Mouse (Mus musculus): ENCODE measurements around the gene Tll2.

The Tll2 gene

GRCm38 (mm10) chr19:41088491-41088890, 118.1 kb downstream of the Tll2 start:
- DNase-seq (ENCODE audit: low read depth, low spot score) = no peak

GRCm38 (mm10) chr19:41087901-41088300, 118.7 kb downstream of the Tll2 start:
- no peak for DNase-seq (ENCODE audit: low read depth, low spot score)

DNA sequence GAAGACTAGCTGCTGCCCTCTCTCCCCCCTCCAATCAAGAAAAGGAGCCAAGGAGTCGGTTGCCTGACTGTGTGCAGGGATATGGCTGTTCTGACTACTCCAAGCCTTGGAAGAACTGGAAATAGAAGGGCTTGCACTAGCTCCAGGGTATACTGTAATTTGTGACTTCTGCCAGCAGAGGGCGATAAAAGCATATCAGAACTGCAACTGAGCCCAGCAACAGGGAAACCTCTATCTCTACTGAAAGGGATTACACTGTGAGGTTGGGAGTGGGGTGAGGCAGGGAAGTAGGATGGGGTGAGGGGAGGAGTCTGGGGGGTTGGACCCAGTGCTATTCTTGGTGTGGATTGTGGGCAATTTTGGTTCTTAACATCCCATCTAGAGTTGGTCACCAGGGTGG, 119.9 kb downstream of the Tll2 start:
- peak; percentile 76 for DNase-seq (ENCODE audit: low read depth, low spot score)

DNA sequence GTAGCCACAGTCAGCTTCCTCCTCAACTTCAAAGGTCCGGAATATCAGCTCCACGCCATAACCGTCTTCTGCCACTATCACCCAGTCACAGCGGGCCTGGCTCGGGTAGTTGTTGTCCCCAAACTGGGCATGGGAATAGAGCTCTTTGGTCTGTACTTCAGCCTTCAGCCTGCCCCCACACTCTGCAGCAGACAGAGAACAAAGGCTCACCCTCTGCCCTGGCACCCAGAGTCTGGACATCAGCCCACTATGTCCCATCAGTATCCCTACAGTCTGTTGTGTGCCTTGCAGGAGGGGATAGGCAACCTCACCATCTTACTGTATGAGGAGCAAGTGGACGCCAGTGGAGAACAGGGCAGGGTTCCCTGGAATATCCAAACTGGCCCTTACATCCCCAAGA, 120.3 kb downstream of the Tll2 start:
- no peak for DNase-seq (ENCODE audit: low read depth, low spot score)

- DNase-seq (ENCODE audit: low read depth, low spot score) = no peak
Observed at GRCm38 (mm10) chr19:41083646-41084045, 123.0 kb downstream of the Tll2 start.

DNA sequence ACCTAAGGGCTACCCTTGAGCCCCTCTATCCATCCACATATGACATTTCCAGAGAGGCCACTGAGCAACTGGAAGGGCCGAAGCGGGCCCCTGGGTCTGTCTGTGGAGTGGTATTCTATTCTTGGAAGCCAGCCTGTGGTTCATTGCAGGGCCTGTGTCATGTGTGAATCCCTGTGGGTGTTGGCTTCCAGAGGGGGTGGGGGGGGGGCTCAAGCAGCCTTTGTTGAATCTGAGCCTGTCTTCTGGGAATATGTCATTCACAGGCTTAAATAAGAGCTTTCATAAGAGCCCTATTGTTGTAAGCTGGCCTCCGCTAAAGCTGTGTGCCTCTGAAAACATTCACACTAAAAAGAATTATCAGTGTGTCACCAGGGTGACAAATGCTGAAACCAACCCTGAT, 125.0 kb downstream of the Tll2 start:
- DNase-seq (ENCODE audit: low read depth, low spot score) = no peak

DNA sequence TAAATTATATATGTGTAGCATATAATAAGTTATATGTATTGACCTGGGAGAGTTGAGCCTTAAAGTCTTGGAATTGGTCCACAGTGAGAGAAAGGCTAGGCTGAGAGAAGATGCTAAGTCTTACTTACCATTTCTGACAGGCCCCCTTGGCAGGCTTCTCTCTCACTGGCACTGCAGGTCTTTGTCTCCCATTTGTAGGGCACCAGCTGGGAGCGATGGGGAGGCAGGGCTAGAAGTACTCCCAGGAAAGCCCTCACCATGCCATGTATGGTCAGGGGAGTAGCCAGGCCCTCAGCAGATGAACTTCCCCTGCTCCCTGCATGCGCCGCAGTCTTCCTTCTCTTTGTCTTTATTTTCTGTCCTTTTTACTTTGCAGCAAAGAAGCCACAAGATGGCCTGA, 129.7 kb downstream of the Tll2 start, which contains the start of gene Opalin:
TSS of gene Opalin (minus strand) at position 208 of the 400 bp plus-strand sequence.
- no peak for DNase-seq (ENCODE audit: low read depth, low spot score)

GRCm38 (mm10) chr19:41073746-41074455, 132.7 kb downstream of the Tll2 start:
- DNase-seq (ENCODE audit: low read depth, low spot score) = no peak

DNA sequence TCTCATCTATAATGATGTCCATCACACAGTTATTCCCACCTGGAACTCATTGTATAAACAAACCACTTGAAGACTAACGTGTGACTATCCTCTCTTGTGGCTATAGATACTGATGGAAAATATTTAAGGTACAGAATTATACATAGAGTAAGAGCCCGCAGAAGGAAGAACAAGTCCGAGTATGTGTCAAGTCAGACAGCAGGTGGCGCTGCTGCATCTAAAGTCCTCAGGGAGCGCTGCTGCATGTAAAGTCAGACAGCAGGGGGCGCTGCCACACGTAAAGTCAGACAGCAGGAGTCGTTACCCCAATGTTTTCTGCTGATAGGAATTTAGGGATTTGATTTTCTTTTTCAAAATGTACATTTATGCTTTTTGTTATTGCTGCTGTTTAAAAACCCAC, 135.1 kb downstream of the Tll2 start:
- DNase-seq (ENCODE audit: low read depth, low spot score) = peak; percentile 92

GRCm38 (mm10) chr19:41054702-41055101, 151.9 kb downstream of the Tll2 start:
- DNase-seq (ENCODE audit: low read depth, low spot score) = no peak

DNA sequence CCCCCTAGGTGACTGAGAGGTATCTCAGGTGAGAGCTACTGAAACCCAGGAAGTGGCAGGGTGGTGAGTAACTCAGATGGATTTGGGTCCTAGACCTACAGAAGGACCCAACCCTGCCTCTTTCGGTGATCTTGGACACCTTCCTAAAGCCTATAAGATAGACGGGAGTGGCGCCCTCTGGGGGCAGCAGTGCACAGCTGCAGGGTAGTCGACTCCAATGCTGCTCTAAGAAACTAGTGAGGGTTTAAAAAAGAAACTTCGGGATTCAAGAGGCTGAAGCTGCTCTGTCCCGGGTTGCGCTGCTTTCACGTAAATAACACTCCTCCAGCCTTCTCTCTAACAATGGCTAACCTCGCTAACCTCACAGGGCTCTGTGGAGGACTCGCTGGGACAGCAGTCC, 153.1 kb downstream of the Tll2 start:
- DNase-seq (ENCODE audit: low read depth, low spot score) = no peak

GRCm38 (mm10) chr19:41052247-41052646, 154.4 kb downstream of the Tll2 start:
- no peak for DNase-seq (ENCODE audit: low read depth, low spot score)

- DNase-seq (ENCODE audit: low read depth, low spot score) = no peak
Observed at GRCm38 (mm10) chr19:41051714-41052113, 154.9 kb downstream of the Tll2 start.

DNA sequence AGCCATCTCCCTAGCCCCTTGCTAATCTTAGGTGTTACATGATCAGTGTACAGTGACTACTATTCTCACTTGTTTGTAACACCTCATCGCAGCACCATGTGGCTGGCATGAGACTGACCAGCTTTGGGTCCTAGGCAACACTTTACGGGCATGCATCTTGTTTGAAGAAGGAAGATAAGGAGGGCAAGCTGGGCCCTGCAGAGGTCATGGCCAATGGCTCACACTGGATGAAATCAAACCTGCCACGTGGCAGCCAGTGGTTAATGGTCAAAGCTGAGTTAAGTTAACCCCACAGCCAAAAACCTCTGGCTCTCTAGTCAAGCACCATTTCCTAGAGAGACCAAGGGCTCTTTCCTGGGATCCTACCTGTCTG, 158.5 kb downstream of the Tll2 start:
- no peak for DNase-seq (ENCODE audit: low read depth, low spot score)

DNA sequence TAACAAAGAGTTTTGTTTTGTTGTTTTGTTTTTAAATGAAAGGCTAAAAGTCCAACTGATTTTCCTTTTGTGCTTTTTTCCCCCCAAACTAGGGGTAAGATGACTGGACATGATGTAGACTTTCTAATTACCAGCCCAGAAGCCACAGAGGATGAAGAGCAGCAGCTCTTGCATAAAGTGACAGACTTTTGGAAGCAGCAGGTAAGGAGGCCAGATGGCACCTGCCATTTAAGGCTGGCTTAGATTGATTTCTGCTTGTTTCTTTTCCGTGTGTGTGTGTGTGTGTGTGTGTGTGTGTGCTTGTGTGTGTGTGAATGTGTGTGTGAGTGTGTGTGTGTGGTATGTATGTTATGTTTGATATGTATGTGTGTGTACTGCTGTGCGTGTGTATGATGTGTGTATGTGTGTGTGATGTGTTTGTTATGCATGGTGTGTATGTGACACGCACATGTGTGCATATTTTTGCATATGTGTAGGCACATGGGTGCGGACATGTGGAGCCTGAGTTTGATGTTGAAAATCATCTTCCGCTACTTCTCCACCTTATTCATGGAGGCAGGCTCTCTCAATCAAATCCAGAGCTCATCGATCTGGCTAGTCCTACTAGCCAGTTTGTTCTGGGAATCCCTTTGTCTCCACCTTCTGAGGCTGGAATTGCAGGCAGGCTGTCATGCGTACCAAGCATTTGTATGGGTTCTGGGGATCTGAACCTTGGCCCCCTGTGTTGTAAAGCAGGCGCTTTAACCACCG, 159.0 kb downstream of the Tll2 start:
- no peak for DNase-seq (ENCODE audit: low read depth, low spot score)

DNA sequence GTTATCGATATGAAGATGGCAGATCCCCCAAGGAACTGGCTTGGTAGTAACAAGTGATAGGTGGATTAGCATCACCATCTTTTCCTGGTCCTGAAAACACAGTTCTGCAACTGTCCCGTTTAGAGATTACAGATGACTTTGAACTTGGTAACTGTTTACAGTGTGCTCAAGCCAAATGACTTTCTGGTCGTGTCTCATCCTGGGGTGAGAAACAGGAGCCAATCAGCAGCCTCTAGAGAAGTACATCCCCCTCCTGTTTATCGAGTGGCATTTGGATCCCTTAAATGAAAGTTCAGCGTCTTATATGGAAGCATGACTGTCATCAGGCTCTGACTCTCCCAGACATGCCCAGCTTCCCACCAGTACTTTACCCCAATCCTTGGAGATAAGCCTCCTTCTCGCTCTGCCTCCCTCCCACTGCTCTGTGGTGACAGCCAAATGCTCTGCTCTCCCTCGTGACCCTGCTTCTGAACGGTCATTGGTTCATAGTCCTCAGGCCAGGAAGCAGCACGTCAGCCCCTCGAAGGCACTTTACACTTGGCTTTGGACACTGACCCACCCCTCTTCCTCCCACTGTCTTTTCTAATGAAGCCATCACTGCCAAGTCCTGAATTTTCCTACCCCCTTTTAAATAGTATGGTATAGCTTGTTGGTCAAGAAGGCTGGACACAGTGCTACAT, 161.4 kb downstream of the Tll2 start:
- DNase-seq (ENCODE audit: low read depth, low spot score) = no peak

DNA sequence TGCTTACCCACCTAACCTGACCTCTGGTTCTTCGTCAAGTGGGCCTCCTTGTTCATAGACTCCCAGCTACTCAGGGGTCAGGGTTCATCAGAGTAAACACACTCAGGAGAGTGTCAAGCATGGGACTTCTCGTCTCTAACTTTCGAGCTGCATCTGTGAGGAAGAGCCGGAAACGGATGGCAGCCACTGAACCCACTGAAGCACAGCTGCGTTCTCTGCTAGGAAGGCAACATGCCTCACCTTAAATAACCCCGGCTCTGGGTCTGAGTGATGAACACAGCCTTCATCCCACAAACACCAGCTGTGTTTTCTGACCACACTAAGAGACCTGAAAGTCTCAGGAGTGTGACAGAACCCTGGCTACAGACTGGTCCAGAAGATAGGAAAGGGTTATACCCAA, 167.5 kb downstream of the Tll2 start:
- no peak for DNase-seq (ENCODE audit: low read depth, low spot score)

- no peak for DNase-seq (ENCODE audit: low read depth, low spot score)
Observed at GRCm38 (mm10) chr19:41035809-41036551, 170.7 kb downstream of the Tll2 start.

All from forelimb bud, embryonic 11.5 days (tissue).